Mouse (Mus musculus): ENCODE data around the gene Cdkn1a. TPM values are rescaled to one million over a fixed set of nuclear protein-coding genes. Genes with fewer than 3 reads are reported as not detected.
"Not testable (repeated sequence)": the region's sequence is repeated elsewhere in the genome, so short reads cannot be mapped to it uniquely, and the experiment has no call there.

Cdkn1a gene
- polyA plus RNA-seq, 1 experiment from 2014 or later, result 33.1 TPM

DNA sequence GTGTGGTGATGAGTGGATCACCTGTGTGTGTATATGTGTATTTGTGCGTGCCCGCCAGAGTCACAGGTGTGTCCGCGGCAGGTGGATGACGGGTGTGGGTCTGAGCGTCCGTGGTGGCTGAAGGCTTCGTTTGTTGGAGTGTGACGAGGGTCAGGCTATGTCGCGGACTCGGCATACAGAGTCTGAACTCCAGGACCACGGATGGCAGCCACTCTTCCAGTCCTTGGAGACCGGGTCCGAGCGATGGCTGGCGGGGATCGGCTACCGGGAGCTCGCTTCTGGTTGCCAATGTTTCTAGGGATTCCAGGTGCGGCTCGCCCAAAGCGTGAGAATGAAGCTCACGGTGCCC, 3.2 kb downstream of the Cdkn1a start:
- H3K36me3 ChIP-seq, result peaks cover 6% of the 10 kb centered on the region
- H3K4me3 ChIP-seq, result peak overlapping the region; percentile 64
- H3K4me1 ChIP-seq, result peaks cover 26% of the 10 kb centered on the region
- no peaks in the 10 kb centered on the region for H3K9me3 ChIP-seq
- H3K27ac ChIP-seq, result peak overlapping the region; percentile 85
- H3K27me3 ChIP-seq (ENCODE audit: insufficient read depth, poor library complexity, severe bottlenecking), result peaks cover 62% of the 10 kb centered on the region
- DNase-seq (ENCODE audit: low spot score), result no peak
- under 1% methylated on average over 24 of the region's 24 CpGs for WGBS

DNA sequence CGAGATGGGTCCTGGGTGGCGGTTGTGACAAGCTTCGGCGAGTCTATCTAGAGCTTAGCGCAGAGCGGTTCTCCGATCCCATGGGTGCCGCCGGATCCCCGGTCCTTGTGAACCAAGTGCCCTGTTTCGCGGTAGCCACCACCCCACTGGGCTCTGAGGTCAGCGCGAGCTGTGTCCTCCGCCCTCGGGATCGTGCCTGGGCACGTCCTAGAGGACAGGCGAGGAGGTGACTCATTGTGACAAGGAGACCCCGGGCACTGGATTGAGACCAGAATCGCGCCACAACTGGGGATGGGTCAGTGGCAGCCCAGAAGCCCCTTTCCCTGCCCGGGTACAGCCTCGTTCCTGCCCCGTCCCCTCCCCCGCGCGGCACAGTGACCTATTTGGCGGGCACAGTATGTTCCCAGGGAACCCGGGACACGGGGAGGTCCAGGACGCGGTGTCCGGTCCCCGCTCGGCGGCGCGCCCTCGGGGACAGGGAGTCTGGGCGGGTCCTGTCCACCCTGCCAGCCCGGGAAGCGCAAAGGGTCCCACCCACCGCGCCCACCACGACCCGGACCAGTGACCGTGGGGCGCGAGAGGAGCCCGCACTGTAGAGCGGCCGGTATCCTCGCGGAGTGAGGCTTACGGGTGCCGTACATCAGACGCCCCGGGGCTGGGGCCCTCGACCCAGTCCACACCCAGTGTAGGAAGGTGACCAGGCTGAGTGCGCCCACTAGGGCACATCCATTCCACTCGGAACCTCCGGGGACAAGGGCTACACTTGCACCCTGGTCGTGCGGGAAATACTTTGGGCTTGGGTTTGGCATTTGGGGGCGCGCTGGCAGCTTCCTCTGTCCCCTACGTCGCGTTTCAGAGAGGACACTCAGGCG, 3.8 kb downstream of the Cdkn1a start:
- under 1% methylated on average over 71 of the region's 71 CpGs for WGBS
- H3K9me3 ChIP-seq, result no peaks in the 10 kb centered on the region
- H3K4me1 ChIP-seq, result peaks cover 26% of the 10 kb centered on the region
- peak overlapping the region; percentile 64 for H3K4me3 ChIP-seq
- peaks cover 60% of the 10 kb centered on the region for H3K27me3 ChIP-seq (ENCODE audit: insufficient read depth, poor library complexity, severe bottlenecking)
- DNase-seq (ENCODE audit: low spot score), result no peak
- H3K27ac ChIP-seq, result peak overlapping the region; percentile 85
- peaks cover 9% of the 10 kb centered on the region for H3K36me3 ChIP-seq

DNA sequence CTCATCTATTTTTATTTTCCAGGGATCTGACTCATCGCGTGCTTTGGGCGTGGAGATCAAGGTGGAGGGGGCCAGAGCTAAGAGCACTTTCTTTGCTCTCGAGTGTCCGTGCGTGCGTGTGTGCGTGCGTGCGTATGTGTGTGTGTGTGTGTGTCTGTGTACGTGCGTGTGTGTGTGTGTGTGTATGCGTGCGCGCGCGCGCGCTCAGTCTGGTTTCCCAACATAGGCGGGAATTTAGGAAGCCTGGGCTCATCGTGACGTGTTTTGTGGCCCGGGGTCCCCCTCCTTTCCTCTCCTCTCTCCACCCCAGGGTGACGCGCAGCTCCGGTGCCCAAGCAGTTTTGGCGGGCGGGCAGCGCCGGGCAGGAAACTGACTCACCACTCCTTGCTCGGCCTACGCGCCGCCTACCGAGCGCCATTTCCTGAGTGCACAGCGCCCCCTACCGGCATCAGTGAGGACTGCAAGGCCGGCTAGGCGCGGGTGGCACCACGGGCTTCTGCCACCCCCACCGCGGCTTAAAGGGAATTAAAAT, 4.5 kb downstream of the Cdkn1a start:
- H3K9me3 ChIP-seq, result no peaks in the 10 kb centered on the region
- peak; percentile 90 for DNase-seq (ENCODE audit: low spot score)
- peaks cover 16% of the 10 kb centered on the region for H3K36me3 ChIP-seq
- peak overlapping the region; percentile 64 for H3K4me3 ChIP-seq
- peaks cover 26% of the 10 kb centered on the region for H3K4me1 ChIP-seq
- peaks cover 55% of the 10 kb centered on the region for H3K27me3 ChIP-seq (ENCODE audit: insufficient read depth, poor library complexity, severe bottlenecking)
- WGBS, result under 1% methylated on average over 43 of the region's 44 CpGs
- peak overlapping the region; percentile 85 for H3K27ac ChIP-seq

DNA sequence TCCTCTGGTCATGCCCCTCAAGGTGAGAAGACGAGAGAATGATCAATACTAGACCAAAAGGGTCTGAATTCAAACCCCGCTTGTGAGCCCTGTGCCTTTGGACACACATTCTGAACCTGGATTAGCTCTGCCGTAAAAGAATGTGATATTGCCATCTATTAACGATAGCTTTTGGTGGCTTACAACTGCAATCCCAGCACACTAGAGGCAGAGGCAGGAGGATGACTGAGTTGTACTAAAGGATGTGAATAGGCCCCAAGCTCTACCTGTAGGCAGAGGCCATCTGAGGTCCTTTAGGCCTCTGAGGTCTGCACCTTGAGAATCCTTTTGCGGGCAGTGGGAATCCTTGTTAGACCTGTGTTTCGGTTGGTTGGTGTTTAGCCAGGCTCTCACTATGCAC, 5.5 kb downstream of the Cdkn1a start:
- Histone ChIP-seq H3K4me1 (peaks cover 26% of the 10 kb centered on the region), H3K36me3 (peaks cover 17% of the 10 kb centered on the region), H3K27me3 (ENCODE audit: insufficient read depth, poor library complexity, severe bottlenecking) (peaks cover 48% of the 10 kb centered on the region), H3K4me3 (no peak overlapping the region), H3K27ac (no peak overlapping the region), H3K9me3 (no peaks in the 10 kb centered on the region)
- DNase-seq (ENCODE audit: low spot score), result no peak
- 84% methylated on average over 6 of the region's 6 CpGs for WGBS

DNA sequence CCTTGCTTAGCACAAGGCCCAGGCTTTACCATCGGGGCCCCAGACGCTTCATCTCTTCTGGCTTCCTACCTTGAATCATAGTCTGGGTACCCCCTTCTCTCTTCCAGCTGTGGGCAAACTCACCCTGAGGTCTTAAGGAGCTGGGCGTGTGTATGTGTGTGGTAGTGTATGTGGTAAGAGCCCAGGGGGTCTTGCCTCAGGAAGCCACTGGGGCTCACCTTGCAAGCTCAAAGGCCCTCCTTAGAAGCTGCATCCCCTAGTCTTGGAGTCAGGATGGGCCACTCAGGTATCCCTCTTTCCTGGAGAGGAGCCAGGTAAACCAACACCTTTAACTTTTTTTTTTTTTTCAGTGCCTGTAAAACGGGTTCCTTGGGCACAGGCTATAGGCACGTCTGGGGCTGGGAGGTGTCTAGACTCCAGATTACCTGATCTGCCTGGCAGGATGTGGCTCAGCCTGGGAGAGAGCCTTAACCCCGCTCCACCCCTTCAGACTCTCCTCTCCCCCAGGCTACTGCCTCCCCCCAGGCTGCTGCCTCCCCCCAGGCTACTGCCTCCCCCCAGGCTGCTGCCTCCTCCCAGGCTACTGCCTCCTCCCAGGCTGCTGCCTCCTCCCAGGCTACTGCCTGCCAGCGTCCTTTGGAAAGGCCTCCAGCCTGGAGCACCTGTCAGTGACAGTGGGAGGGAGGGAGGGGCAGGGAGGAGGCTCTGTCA, 6.2 kb downstream of the Cdkn1a start:
- H3K36me3 ChIP-seq, result peaks cover 17% of the 10 kb centered on the region
- peaks cover 41% of the 10 kb centered on the region for H3K27me3 ChIP-seq (ENCODE audit: insufficient read depth, poor library complexity, severe bottlenecking)
- no peaks in the 10 kb centered on the region for H3K9me3 ChIP-seq
- no peak overlapping the region for H3K4me3 ChIP-seq
- DNase-seq (ENCODE audit: low spot score), result no peak
- peaks cover 26% of the 10 kb centered on the region for H3K4me1 ChIP-seq
- 59% methylated on average over 7 of the region's 7 CpGs for WGBS
- no peak overlapping the region for H3K27ac ChIP-seq

DNA sequence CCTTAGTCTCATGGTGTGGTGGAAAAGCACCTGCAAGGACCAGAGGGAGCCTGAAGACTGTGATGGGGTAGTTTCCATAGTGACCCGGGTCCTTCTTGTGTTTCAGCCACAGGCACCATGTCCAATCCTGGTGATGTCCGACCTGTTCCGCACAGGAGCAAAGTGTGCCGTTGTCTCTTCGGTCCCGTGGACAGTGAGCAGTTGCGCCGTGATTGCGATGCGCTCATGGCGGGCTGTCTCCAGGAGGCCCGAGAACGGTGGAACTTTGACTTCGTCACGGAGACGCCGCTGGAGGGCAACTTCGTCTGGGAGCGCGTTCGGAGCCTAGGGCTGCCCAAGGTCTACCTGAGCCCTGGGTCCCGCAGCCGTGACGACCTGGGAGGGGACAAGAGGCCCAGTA, 7.5 kb downstream of the Cdkn1a start:
- H3K27me3 ChIP-seq (ENCODE audit: insufficient read depth, poor library complexity, severe bottlenecking), result peaks cover 30% of the 10 kb centered on the region

DNA sequence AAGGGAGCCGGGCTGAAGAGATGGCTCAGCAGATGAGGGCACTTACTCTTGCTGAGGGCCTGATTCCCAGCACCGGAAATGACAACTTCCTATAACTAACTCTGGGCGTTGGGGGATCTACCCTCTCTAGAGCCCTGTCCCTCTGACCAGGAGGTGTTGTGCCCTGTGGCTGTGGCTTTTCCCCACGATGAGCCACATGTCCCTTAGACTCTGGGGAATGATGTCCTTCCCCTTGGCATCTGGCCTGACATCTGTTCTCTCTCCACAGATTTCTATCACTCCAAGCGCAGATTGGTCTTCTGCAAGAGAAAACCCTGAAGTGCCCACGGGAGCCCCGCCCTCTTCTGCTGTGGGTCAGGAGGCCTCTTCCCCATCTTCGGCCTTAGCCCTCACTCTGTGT, 8.3 kb downstream of the Cdkn1a start:
- Histone ChIP-seq H3K4me1 (peaks cover 15% of the 10 kb centered on the region), H3K27ac (no peak overlapping the region), H3K36me3 (peaks cover 17% of the 10 kb centered on the region), H3K9me3 (0 out of 2 replicates have a peak, but pooled peaks cover 3% of the 10 kb centered on the region), H3K27me3 (ENCODE audit: insufficient read depth, poor library complexity, severe bottlenecking) (peaks cover 25% of the 10 kb centered on the region), H3K4me3 (no peak overlapping the region)
- DNase-seq (ENCODE audit: low spot score), result no peak
- 84% methylated on average over 8 of the region's 8 CpGs for WGBS

More for the DNA sequence above, 7.5 kb downstream of the Cdkn1a start:
- Histone ChIP-seq H3K4me1 (peaks cover 23% of the 10 kb centered on the region), H3K4me3 (no peak overlapping the region), H3K9me3 (no peaks in the 10 kb centered on the region), H3K27ac (no peak overlapping the region), H3K36me3 (peaks cover 17% of the 10 kb centered on the region)
- DNase-seq (ENCODE audit: low spot score), result no peak
- WGBS, result 88% methylated on average over 24 of the region's 24 CpGs

DNA sequence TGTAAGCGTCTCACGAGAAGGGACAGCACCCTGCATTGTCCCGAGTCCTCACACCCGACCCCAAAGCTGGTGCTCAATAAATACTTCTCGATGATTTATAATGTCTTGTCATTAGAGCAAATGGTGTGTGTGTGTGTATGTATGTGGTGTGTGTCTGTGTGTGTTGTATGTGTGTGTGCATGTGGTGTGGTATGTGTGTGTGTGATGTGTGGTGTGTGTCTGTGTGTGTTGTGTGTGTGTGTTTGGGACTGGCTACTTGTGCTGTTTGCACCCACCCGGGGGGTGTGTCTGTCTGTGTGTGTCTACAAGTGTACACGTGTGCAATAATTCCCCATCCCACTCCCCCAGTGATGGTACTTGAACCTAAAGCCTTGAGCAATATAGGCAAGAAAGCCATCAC, 9.9 kb downstream of the Cdkn1a start:
- WGBS, result 86% methylated on average over 7 of the region's 7 CpGs
- no peak overlapping the region for H3K27ac ChIP-seq
- DNase-seq (ENCODE audit: low spot score), result no peak

DNA sequence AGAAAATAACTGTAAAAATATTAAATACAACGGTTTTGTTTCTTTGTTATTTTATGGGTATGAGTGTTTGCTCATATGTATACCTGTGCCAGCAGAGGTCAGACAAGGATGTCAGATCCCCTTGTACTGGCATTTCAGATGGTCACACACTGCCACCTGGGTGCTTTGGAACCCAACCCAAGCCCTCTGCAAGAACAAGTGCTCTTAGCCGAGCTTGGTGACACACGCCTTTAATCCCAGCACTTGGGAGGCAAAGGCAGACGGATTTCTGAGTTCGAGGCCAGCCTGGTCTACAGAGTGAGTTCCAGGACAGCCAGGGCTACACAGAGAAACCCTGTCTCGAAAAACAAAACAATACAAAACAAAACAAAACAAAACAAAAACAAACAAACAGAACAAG, 19.6 kb downstream of the Cdkn1a start:
- H3K27me3 ChIP-seq (ENCODE audit: insufficient read depth, poor library complexity, severe bottlenecking); H3K27ac ChIP-seq; H3K9me3 ChIP-seq; H3K4me3 ChIP-seq; DNase-seq (ENCODE audit: low spot score); H3K4me1 ChIP-seq; H3K36me3 ChIP-seq: not testable (repeated sequence)
- 75% methylated on average over 6 of the region's 6 CpGs for WGBS

More for the DNA sequence above, 9.9 kb downstream of the Cdkn1a start:
- Histone ChIP-seq H3K27me3 (ENCODE audit: insufficient read depth, poor library complexity, severe bottlenecking) (0 out of 2 replicates have a peak, but pooled peaks cover 16% of the 10 kb centered on the region), H3K4me3 (no peak overlapping the region), H3K36me3 (peaks cover 17% of the 10 kb centered on the region), H3K4me1 (0 out of 2 replicates have a peak, but pooled peaks cover under 1% of the 10 kb centered on the region), H3K9me3 (0 out of 2 replicates have a peak, but pooled peaks cover 5% of the 10 kb centered on the region)

DNA sequence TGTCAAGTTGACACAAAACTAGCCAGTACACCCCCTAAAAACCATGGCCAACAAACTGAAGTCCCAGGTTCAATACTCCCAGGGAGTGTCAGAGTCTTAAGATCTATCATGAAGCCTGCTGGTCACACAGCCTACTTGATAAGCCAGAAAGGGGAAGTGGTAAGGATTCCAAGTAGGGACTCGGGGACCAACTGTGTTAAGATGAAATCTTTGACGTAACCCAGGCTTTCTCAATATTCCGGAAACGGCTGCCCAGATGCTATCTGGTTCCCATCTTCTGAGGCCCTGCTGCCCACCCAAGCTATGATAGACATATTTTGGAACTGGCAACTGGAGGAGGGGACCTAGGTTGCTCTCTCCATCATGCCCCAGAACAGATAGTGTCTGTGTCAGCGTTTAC, 20.6 kb downstream of the Cdkn1a start:
- Histone ChIP-seq H3K9me3 (no peaks in the 10 kb centered on the region), H3K4me1 (peaks cover 3% of the 10 kb centered on the region; the same call in 1 of the 2 replicates), H3K36me3 (no peaks in the 10 kb centered on the region), H3K4me3 (no peak overlapping the region), H3K27ac (no peak overlapping the region), H3K27me3 (ENCODE audit: insufficient read depth, poor library complexity, severe bottlenecking) (no peaks in the 10 kb centered on the region)
- DNase-seq (ENCODE audit: low spot score), result no peak
- 74% methylated on average over 5 of the region's 5 CpGs for WGBS

DNA sequence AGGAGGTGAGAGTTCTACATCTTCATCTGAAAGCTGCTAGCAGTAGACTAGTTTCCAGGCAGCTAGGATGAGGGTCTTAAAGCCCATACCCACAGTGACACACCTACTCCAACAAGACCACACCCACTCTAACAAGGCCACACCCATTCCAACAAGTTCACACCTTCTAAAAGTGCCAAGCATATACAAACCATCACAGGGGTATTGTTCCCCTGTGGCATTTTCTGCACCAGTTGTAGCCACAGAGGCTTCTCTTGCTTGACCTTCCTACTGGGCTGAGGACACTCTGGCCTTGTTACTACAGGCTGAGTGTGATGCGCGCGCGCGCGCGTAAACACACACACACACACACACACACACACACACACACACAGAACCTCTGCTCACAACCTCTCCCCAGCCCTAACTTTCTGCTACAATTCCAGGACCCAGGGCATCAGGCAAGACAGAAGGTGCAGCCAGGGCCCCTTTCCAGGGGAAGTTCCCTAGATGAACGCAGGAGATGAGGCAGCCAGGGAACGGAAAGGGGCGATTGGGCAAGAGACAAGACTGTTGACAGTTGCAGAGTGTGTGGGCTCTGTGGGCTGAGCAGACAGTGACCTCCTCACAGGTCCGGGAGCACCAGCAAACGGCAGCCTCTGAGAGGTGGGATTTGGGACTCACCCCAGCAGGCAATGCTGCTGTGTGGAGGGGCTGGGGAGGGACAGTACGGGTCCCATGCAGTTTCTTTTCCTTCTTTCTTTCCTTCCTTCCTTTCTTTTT, 23.0 kb downstream of the Cdkn1a start, which contains the start of gene Rab44:
Gene Rab44 (plus strand): TSS at position 555 of the 762 bp plus-strand sequence.
- no peak within 1 kb of the TSS; the same call in 1 of the 2 replicates for H3K27ac ChIP-seq
- no peaks in the 10 kb centered on the region for H3K9me3 ChIP-seq
- H3K36me3 ChIP-seq, result no peaks in the 10 kb centered on the region
- no peak for DNase-seq (ENCODE audit: low spot score)
- WGBS, result 83% methylated on average over 13 of the region's 13 CpGs
- no peaks in the 10 kb centered on the region for H3K27me3 ChIP-seq (ENCODE audit: insufficient read depth, poor library complexity, severe bottlenecking)
- H3K4me3 ChIP-seq, result no peak within 1 kb of the TSS
- peaks cover 3% of the 10 kb centered on the region; the same call in 1 of the 2 replicates for H3K4me1 ChIP-seq

DNA sequence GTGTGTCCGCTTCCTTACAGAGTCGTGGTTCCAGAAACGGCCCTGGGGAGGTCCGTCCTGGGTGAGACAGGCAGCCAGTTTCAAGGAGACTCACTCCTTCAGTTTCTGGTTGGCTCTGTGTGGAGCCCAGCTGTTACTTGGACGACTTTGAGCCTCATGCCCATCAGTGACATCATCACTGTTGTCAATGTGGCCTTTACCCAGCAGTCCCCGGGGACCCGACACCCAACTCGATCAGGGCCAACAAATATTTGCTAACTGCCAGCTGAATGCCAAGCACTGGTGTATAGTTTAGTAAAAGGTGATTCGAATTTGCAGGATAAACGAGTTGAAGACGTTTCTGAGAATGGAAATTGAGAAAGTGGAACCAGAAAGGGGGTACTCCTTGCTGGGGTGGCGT, 25.2 kb downstream of the Cdkn1a start:
- DNase-seq (ENCODE audit: low spot score), result no peak
- Histone ChIP-seq H3K9me3 (no peaks in the 10 kb centered on the region), H3K27me3 (ENCODE audit: insufficient read depth, poor library complexity, severe bottlenecking) (no peaks in the 10 kb centered on the region), H3K4me3 (no peak overlapping the region), H3K4me1 (peaks cover 9% of the 10 kb centered on the region), H3K27ac (no peak overlapping the region), H3K36me3 (no peaks in the 10 kb centered on the region)
- 76% methylated on average over 12 of the region's 12 CpGs for WGBS
